Mouse (Mus musculus) hindbrain, embryonic 12.5 days (tissue): ENCODE data around the gene Atp5d. TPM values are rescaled to one million over a fixed set of nuclear protein-coding genes. Genes with fewer than 3 reads are reported as not detected.

Experiments used
- ATAC-seq: fragments of 200-750 bp; cut with Nextera tagmentation; 2 replicates; pipeline ENCODE4 v1.8.0; 2017; ENCODE audit warnings: moderate TSS enrichment; ENCODE audit not compliant: low FRiP score
- H3K27ac ChIP-seq: fragments of 300-500 bp; sonication (generic); 2 replicates; pipeline ENCODE4 v1.5.1; 2016; ENCODE audit warnings: mild to moderate bottlenecking
- H3K27me3 ChIP-seq: fragments of 300-500 bp; sonication (generic); 2 replicates; pipeline ENCODE4 v1.6.1; 2016; ENCODE audit warnings: mild to moderate bottlenecking
- H3K36me3 ChIP-seq: fragments of 300-500 bp; sonication (generic); 2 replicates; pipeline ENCODE4 v1.6.1; 2016; ENCODE audit warnings: mild to moderate bottlenecking
- H3K4me1 ChIP-seq: fragments of 300-500 bp; sonication (generic); 2 replicates; pipeline ENCODE4 v1.6.1; 2016
- H3K4me2 ChIP-seq: fragments of 300-500 bp; sonication (generic); replicated peaks from 2 replicates; pipeline ENCODE4 v1.6.1; 2016; ENCODE audit warnings: mild to moderate bottlenecking
- H3K4me3 ChIP-seq: fragments of 300-500 bp; sonication (generic); 2 replicates; pipeline ENCODE4 v1.5.1; 2016; ENCODE audit warnings: mild to moderate bottlenecking
- H3K9ac ChIP-seq: fragments of 300-500 bp; sonication (generic); 2 replicates; pipeline ENCODE4 v1.6.1; 2016; ENCODE audit warnings: mild to moderate bottlenecking, moderate library complexity
- H3K9me3 ChIP-seq: fragments of 300-500 bp; sonication (generic); replicated peaks from 2 replicates; pipeline ENCODE4 v1.6.1; 2016; ENCODE audit warnings: mild to moderate bottlenecking
- WGBS: fragments of 180-500 bp; shearing (Covaris S2); methylation state at CpG from one replicate; pipeline ENCODE4 v1.1.7; 2016; 5-methylcytosine and 5-hydroxymethylcytosine counted together
- polyA plus RNA-seq: library from polyadenylated mRNA; unstranded; fragments of >200 nt; fragmentation: Nextera tagmentation; extraction: Ambion mirVana; gene quantifications from 2 replicates; pipeline ENCODE4 v1.2.1, GENCODE M21; 2016

Atp5d gene
- polyA plus RNA-seq, 1 experiment from 2014 or later: 385 TPM

- H3K27me3 ChIP-seq: no peaks in the 10 kb centered on the region
- no peak for ATAC-seq
- 77% methylated on average over 3 of the region's 3 CpGs for WGBS
Measured at GRCm38 (mm10) chr10:80104181-80104580, 34.3 kb upstream of the Atp5d start.

GRCm38 (mm10) chr10:80105460-80105859 is 33.0 kb upstream of the Atp5d start, which contains the start of gene Sbno2:
Gene Sbno2 (minus strand): TSS chr10:80105571.
- Histone ChIP-seq H3K36me3 (no peaks in the 10 kb centered on the region), H3K9me3 (no peaks in the 10 kb centered on the region), H3K9ac (no peak within 1 kb of the TSS; the same call in none of the 2 replicates), H3K4me2 (no peak within 1 kb of the TSS), H3K4me3 (no peak within 1 kb of the TSS), H3K27ac (no peak within 1 kb of the TSS), H3K27me3 (no peaks in the 10 kb centered on the region), H3K4me1 (peaks cover 12% of the 10 kb centered on the region)
- WGBS: 69% methylated on average over 5 of the region's 5 CpGs
- no peak for ATAC-seq

More at GRCm38 (mm10) chr10:80104181-80104580, 34.3 kb upstream of the Atp5d start:
- H3K4me1 ChIP-seq: peaks cover 17% of the 10 kb centered on the region
- no peak overlapping the region for H3K4me2 ChIP-seq
- no peaks in the 10 kb centered on the region for H3K9me3 ChIP-seq
- H3K36me3 ChIP-seq: no peaks in the 10 kb centered on the region
- H3K4me3 ChIP-seq: no peak overlapping the region
- no peak overlapping the region for H3K27ac ChIP-seq
- H3K9ac ChIP-seq: no peak overlapping the region

GRCm38 (mm10) chr10:80105926-80106325 is 32.5 kb upstream of the Atp5d start:
- 68% methylated on average over 5 of the region's 5 CpGs for WGBS
- H3K4me2 ChIP-seq: no peak overlapping the region
- H3K36me3 ChIP-seq: no peaks in the 10 kb centered on the region
- no peak overlapping the region for H3K4me3 ChIP-seq
- H3K9me3 ChIP-seq: no peaks in the 10 kb centered on the region
- peaks cover 10% of the 10 kb centered on the region for H3K4me1 ChIP-seq
- no peaks in the 10 kb centered on the region for H3K27me3 ChIP-seq
- no peak overlapping the region for H3K27ac ChIP-seq
- ATAC-seq: no peak
- no peak overlapping the region; the same call in none of the 2 replicates for H3K9ac ChIP-seq

- Histone ChIP-seq H3K27ac (no peak overlapping the region), H3K36me3 (no peaks in the 10 kb centered on the region), H3K9me3 (no peaks in the 10 kb centered on the region), H3K4me2 (no peak overlapping the region), H3K4me3 (no peak overlapping the region), H3K9ac (no peak overlapping the region), H3K4me1 (no peaks in the 10 kb centered on the region; the same call in 1 of the 2 replicates), H3K27me3 (no peaks in the 10 kb centered on the region)
- WGBS: 64% methylated on average over 6 of the region's 6 CpGs
- no peak for ATAC-seq
Measured at GRCm38 (mm10) chr10:80107678-80108077, 30.8 kb upstream of the Atp5d start.

GRCm38 (mm10) chr10:80114341-80115284 is 23.8 kb upstream of the Atp5d start:
- Histone ChIP-seq H3K9me3 (no peaks in the 10 kb centered on the region), H3K27ac (peak overlapping the region; percentile 81), H3K4me3 (peak overlapping the region; percentile 94), H3K4me1 (peaks cover 33% of the 10 kb centered on the region), H3K36me3 (peaks cover 15% of the 10 kb centered on the region), H3K9ac (peak overlapping the region; percentile 27; the same call in 1 of the 2 replicates), H3K27me3 (no peaks in the 10 kb centered on the region), H3K4me2 (peak overlapping the region; percentile 53)
- peak; percentile 39 for ATAC-seq
- 3% methylated on average over 27 of the region's 27 CpGs for WGBS

GRCm38 (mm10) chr10:80115290-80115943 is 23.0 kb upstream of the Atp5d start, which contains the start of gene Stk11:
Gene Stk11 (plus strand): TSS chr10:80115803.
- Histone ChIP-seq H3K9me3 (no peaks in the 10 kb centered on the region), H3K9ac (peak within 1 kb of the TSS; percentile 91), H3K4me1 (peaks cover 38% of the 10 kb centered on the region), H3K27ac (peak within 1 kb of the TSS; percentile 81), H3K4me3 (peak within 1 kb of the TSS; percentile 94), H3K27me3 (no peaks in the 10 kb centered on the region), H3K36me3 (peaks cover 23% of the 10 kb centered on the region), H3K4me2 (peak within 1 kb of the TSS; percentile 99)
- WGBS: under 1% methylated on average over 70 of the region's 70 CpGs
- peak; percentile 97 for ATAC-seq

GRCm38 (mm10) chr10:80115944-80116335 is 22.5 kb upstream of the Atp5d start:
- peak overlapping the region; percentile 99 for H3K4me2 ChIP-seq
- H3K9me3 ChIP-seq: no peaks in the 10 kb centered on the region
- H3K9ac ChIP-seq: peak overlapping the region; percentile 91
- H3K27ac ChIP-seq: peak overlapping the region; percentile 79
- ATAC-seq: peak; percentile 18; the same call in 1 of the 2 replicates
- WGBS: under 1% methylated on average over 57 of the region's 63 CpGs
- H3K4me3 ChIP-seq: peak overlapping the region; percentile 94
- no peaks in the 10 kb centered on the region for H3K27me3 ChIP-seq
- H3K4me1 ChIP-seq: peaks cover 38% of the 10 kb centered on the region
- peaks cover 25% of the 10 kb centered on the region for H3K36me3 ChIP-seq

- Histone ChIP-seq H3K27me3 (no peaks in the 10 kb centered on the region), H3K27ac (peak overlapping the region; percentile 79; the same call in 1 of the 2 replicates), H3K9ac (peak overlapping the region; percentile 91), H3K4me2 (peak overlapping the region; percentile 99), H3K4me1 (peaks cover 38% of the 10 kb centered on the region), H3K9me3 (no peaks in the 10 kb centered on the region), H3K4me3 (peak overlapping the region; percentile 94), H3K36me3 (peaks cover 29% of the 10 kb centered on the region)
- under 1% methylated on average over 27 of the region's 27 CpGs for WGBS
- no peak for ATAC-seq
Measured at GRCm38 (mm10) chr10:80116563-80116926, 21.9 kb upstream of the Atp5d start.

GRCm38 (mm10) chr10:80116927-80117691 is 21.3 kb upstream of the Atp5d start:
- Histone ChIP-seq H3K27ac (peak overlapping the region; percentile 50), H3K4me1 (peaks cover 38% of the 10 kb centered on the region), H3K36me3 (peaks cover 34% of the 10 kb centered on the region), H3K9me3 (no peaks in the 10 kb centered on the region), H3K9ac (peak overlapping the region; percentile 91), H3K4me2 (peak overlapping the region; percentile 99), H3K4me3 (peak overlapping the region; percentile 94), H3K27me3 (no peaks in the 10 kb centered on the region)
- ATAC-seq: no peak
- 7% methylated on average over 30 of the region's 30 CpGs for WGBS

GRCm38 (mm10) chr10:80117736-80118135 is 20.7 kb upstream of the Atp5d start:
- Histone ChIP-seq H3K9ac (peak overlapping the region; percentile 91), H3K4me2 (peak overlapping the region; percentile 99), H3K4me3 (peak overlapping the region; percentile 94), H3K4me1 (peaks cover 38% of the 10 kb centered on the region), H3K9me3 (no peaks in the 10 kb centered on the region), H3K27ac (peak overlapping the region; percentile 50; the same call in 1 of the 2 replicates), H3K27me3 (no peaks in the 10 kb centered on the region), H3K36me3 (peaks cover 36% of the 10 kb centered on the region)
- WGBS: 81% methylated on average over 1 of the region's 1 CpGs
- ATAC-seq: no peak

- peak overlapping the region; percentile 94 for H3K4me3 ChIP-seq
- H3K27me3 ChIP-seq: no peaks in the 10 kb centered on the region
- no peaks in the 10 kb centered on the region for H3K9me3 ChIP-seq
- peaks cover 38% of the 10 kb centered on the region for H3K4me1 ChIP-seq
- peaks cover 40% of the 10 kb centered on the region for H3K36me3 ChIP-seq
- WGBS: 58% methylated on average over 6 of the region's 6 CpGs
- ATAC-seq: no peak
- peak overlapping the region; percentile 63; the same call in 1 of the 2 replicates for H3K27ac ChIP-seq
- peak overlapping the region; percentile 91 for H3K9ac ChIP-seq
- H3K4me2 ChIP-seq: peak overlapping the region; percentile 99
Measured at GRCm38 (mm10) chr10:80118552-80118951, 19.9 kb upstream of the Atp5d start.
